Mouse (Mus musculus): ENCODE measurements at regions not wholly inside any gene's neighbourhood (a gene's known extent, or its start where the extent isn't known, plus 50 kb on each side); places are given as distances from the start of the nearest gene placed in this dataset.

GRCm38 (mm10) chr2:79547284-79547683, 87.9 kb upstream of the Itprid2 start:
- DNase-seq (ENCODE audit: low read depth, low spot score): no peak

GRCm38 (mm10) chr2:79548039-79548600, 87.0 kb upstream of the Itprid2 start:
- no peak for DNase-seq (ENCODE audit: low read depth, low spot score)

- no peak for DNase-seq (ENCODE audit: low read depth, low spot score)
These were observed 85.4 kb upstream of the Itprid2 start for GRCm38 (mm10) chr2:79549781-79550180.

DNA sequence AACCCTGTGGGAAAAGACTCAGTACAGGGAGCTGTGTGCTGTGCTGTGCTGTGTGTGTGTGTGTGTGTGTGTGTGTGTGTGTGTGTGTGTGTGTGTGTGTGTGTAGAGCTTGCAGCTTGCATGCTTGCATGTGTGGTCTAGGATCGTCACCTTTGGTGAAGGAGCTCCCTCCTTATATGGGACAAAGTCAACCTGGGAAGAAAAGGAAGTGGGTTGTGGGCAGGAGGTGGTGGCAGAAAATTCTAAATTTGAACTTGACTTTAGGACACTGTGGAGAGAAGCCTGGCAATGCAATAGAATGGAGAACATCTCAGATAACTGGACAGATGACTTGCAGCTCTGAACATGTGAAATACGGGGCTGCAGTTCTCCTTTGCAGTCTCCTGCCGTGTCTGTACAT, 84.7 kb upstream of the Itprid2 start:
- DNase-seq (ENCODE audit: low read depth, low spot score): no peak

- DNase-seq (ENCODE audit: low read depth, low spot score): no peak
These were observed 82.7 kb upstream of the Itprid2 start for GRCm38 (mm10) chr2:79552481-79552880.

GRCm38 (mm10) chr2:79555395-79555794, 79.8 kb upstream of the Itprid2 start:
- no peak for DNase-seq (ENCODE audit: low read depth, low spot score)

DNA sequence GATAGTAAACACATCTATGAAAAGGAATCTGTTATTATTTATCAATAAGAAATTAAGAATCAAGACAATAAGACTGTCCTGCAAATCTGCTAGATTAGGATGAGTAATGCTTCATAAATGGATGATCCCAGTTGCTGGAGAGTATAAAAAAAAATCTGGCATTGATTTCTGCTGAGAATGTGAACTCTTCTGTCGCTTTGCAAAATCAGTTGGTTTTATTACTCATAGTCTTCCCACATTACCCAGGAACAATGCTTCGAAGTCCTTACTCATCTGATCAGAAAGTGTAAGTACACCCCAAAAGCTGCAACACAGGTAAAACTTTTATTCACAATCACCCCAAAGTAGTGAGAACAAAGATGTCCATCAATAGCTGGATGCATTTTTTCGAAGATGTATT, 77.8 kb upstream of the Itprid2 start:
- no peak for DNase-seq (ENCODE audit: low read depth, low spot score)

GRCm38 (mm10) chr2:79566280-79566933, 68.7 kb upstream of the Itprid2 start:
- DNase-seq (ENCODE audit: low read depth, low spot score): no peak

DNA sequence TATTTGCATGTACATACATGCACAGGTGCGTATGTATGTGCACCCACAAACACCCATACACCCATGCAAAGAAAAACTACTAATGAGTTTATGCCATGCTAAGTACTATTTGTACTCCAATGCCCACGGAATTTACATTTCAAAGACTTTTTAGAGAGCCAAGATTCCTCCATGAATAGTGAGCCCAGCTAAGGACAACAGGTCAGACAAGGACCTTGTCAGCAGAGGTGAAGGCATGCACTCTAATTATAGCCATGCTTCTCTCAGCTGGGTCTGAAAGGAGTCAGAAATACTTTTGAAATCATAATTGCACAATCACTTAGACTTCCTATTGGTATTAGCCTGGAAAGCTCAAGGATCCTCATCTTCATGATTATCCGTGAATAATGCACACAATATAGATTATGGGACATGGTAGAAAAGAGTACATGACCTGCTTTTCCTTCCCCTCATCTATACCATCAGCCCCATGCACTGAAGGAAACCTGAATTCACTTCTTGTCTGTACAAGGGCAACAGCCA, 67.7 kb upstream of the Itprid2 start:
- no peak for DNase-seq (ENCODE audit: low read depth, low spot score)

DNA sequence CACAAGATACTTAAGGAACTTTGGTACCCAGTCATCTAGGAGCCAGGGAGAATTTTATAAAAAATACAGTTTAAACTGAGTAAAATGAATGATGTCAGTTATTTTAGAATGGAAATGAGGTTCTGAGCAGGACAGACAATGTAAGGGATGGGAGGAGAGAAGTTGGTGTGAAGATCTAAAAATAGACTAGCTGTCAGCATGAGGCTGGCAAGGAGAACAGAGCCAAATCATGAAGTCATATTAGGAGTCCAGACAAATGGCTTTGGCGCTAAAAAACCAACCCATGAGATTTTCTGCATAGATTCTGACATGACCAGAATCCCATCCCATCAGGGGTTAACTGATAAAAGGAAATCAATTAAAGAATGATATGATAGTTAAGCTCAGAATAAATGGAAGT, 65.5 kb upstream of the Itprid2 start:
- no peak for DNase-seq (ENCODE audit: low read depth, low spot score)

DNA sequence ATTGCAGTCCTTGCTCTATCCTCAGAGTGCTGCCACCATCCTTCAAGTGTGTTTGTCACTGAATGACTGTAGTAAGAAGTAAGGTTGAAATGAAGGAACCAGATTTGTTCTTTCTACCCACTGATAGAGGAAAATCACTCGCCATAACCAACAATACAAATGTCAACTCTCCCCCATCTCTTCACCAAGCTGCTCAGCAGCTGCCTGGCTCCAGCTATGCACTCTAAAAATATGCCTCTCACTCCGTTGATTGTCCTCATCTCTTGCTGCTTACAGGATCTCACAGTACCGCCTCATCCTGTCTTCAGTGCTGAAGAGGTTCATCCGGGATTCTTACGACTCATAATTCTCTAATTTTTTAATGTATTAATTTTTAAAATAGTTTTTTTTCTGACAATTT, 63.2 kb upstream of the Itprid2 start:
- DNase-seq (ENCODE audit: low read depth, low spot score): no peak

DNA sequence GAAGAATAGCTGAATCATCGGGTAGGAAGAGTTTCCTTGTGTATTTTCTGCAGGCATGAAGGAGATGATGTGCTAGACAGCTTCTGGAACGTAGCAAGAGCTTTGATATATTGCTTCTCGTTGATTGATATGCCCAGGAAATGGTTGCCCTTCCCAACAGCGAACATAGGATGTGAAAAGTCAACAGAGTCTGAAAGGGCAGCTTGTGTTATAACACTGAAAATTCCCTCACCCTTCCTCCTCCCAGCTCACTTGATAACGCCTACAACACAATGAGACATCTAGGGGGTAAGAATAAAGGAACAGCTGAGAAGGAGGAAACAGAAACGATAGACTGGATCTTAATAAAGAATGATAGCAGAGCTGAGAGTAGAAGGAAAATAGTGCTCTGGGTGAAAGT, 60.1 kb upstream of the Itprid2 start:
- no peak for DNase-seq (ENCODE audit: low read depth, low spot score)

DNA sequence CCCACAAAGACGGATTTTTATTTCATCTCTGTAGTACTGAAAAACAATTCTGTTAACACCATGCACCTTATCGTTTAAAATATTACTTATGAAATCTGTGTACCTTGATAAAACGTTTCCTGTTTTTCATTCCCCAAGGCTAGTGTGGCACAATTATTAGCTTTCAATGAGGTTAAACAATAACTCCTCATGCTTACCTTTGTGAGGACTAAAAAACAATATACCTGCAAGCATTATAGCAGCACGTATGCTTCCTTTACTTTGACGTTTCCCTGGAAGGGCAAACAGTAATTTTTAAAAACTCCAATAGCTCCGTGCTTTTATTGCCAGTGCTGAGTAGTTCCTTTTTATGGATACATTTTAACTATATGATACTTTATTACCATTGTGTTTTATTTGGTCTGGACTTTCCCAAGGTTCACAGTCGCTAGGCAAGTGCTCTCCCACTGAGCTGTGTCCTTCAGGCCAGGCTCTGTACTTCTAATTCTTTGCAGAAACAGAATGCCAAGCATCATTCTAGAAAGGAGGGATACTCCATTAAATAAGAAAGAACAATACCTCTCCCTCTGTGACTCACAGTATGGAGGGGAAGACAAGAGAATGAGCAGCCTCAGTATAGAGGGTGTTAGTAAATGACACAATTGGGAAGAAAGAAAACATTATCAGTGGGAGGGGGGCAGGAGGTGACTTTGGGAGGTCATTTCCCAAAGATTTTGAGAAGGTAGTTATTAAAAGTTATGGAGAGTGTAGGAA, 50.0 kb upstream of the Itprid2 start:
- no peak for DNase-seq (ENCODE audit: low read depth, low spot score)
